Mouse (Mus musculus): ENCODE results near the gene Lonrf2.

Gene Lonrf2

DNA sequence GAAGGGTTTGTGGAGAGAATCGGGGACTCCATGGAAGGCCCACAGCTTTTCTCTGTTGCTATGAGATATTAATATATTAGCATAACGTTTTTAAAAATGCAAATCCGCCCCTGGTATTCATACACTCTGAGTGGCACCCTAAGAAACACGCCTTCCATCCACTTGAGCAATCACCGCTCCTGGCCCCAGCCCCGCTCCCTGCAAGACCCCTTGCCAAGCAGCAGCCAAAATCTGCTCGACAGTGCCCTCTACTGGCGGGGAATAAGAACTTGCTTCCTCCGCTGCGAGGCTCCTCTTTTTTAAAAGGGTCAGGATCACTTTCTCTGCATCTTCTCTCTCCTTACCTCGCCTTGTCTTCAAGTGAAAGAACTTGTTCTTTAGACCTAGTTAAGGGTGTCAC, 68.7 kb downstream of the Lonrf2 start:
- DNase-seq (ENCODE audit: extremely low spot score), result peak; percentile 86

DNA sequence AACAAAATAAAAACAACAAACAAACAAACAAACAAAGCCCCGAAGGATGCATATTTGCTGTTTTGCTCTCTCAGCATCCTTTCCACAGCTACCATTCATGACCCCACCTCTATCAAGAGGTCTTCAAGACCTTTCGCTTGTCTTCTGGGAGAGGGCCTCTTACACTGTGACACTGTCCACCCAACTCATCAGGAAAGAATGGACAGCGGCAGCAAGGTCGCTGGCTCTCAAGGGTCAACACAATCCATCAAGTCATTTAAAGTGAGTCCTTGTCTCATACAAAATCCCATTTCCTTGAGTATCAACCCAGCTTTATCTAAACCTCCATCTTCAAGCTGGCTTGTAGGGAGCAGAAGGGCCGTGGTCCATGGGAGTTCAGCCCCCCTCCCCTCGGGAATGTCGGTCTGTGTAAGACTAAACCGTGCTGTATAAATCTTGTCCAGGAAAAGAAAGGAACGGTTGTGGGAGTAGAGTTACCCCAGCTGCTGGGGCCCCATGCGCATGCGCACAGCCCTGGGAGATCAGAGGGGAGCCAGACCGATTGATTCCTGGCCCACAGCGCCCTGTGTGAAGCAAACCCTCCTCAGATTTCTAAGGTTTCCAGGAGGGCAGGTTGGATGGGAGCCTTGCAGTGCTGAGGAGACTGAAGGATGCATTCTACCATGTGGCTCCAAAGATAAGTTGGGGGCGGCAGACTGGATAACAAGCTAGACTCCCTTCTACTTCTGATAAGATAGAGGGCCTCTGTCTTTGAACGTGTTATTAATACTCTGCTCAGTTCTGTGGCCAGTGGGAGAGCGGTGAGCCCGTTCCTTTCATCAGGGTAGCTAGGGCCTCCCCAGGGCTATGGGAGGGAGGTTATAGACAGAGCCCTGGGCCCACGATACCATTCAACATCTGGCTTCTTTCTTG, 69.6 kb downstream of the Lonrf2 start:
- peak; percentile 90 for DNase-seq (ENCODE audit: extremely low spot score)

DNA sequence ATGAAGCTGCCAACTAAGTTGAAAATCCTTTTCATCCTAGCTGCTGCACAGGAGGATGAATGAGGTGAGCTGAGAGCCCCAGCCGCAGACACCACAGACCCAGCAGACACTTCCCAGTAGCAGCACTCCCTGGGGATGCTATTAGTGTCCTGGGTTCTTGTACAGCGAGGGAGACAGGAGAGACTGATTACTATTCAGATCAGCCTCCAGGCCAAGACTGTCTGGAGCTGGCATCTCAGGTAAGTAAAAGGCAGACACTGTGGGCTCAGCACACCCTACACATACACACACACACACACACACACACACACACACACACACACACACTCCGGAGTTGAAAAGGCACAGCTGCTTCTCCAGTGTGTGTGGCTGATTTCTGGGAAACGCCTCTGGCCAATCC, 70.3 kb downstream of the Lonrf2 start:
- DNase-seq (ENCODE audit: extremely low spot score), result peak; percentile 24

DNA sequence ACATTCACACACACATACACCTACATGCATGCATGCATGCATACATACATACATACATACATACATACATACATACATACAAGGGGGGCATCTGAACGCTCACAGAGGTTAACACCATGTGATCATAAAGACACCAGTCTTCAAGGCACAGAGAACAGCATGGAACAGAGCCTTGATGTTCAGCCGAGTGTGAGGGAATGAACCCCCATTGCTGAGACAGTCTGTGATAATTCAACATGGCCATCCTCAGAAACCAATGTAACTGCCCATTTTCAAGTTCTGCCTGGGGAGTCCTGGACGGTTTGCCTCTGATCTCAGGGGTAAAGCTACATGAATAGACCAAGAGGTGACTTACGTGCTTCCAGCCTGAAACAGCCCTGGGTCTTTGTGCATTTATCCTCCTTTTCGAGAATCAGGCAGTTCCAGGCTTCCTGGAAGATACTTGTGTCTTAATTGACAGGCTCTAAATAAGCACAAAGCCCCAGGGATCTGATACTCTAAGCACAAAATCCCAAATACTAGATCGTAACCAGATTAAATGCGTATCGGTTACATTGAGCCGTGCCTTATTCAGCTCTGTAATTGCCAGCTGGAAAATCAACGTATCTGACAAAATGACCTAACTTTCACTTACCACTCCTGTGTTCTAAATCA, 72.4 kb downstream of the Lonrf2 start:
- no peak for DNase-seq (ENCODE audit: extremely low spot score)

DNA sequence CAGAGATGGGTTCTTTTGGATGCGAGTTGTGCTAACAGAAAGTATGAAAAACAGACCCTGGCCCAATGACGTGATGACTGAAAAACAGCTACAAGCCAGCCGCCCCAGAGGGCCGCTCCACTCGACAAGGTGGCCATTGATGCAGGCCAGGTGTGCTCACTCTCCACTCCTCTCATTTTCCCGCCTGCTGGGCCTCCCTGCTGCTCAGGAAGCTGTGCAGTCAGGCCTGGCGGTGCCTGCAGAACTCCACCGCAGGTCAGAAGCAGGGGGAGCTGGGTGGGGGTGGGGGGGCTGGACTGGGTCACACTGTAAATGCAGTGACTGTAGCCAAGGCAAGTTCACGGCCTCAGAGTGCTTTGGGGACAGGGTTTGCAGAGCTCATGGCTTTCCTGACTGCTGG, 76.1 kb downstream of the Lonrf2 start:
- no peak for DNase-seq (ENCODE audit: extremely low spot score)

DNA sequence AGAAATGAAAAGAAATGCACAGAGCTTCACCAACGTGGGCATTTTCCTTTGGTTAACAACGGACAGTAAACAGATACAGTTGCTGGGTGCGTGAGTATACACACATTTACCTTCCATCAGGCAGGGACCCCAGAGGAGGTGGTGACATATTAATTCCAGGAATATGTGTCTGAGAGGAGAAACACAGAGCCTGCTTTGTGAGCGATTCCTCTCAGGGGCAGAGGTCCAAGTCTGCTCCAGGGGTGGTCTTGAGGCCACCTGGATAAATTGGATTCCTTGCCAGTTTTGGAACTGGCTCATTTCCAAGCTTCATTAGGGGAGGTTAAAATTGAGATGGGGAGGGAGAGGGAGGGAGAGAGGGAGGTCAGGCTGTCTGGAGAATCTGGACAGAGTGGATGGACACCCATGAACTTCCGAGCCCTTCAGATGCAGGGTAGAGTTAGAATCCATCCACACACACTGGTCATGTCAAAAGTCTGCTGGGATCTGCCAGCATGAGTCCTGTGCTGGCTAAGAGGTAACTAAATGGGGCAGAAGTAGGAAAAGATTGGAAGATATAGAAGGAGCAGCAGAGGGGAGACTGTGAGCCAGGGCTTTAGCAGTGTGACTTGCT, 78.6 kb downstream of the Lonrf2 start:
- no peak for DNase-seq (ENCODE audit: extremely low spot score)

DNA sequence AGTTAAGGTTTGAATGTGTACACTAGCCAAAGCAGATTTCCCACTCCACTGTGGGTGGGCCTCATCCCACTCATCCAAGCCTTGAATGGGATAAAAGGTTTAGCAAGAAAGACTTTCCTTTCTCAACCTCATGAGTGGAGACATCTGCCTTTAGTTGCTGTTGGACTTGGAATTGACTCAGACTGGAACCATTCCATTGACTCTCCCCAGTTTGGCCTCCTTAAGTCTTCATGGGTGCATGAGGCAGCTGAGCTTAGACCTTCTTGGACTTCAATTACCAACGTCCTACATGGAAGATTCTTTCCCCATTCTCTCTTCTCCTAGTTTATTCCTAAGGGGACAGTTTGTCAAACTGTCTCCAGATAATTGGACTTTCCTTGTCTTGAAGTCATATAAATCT, 92.6 kb downstream of the Lonrf2 start:
- no peak for DNase-seq (ENCODE audit: extremely low spot score)

Measured in embryo, embryonic 9.5 days (tissue).